Mouse (Mus musculus) heart, embryonic 11.5 days (tissue): ENCODE data around the gene Serpina9. TPM values are rescaled to one million over a fixed set of nuclear protein-coding genes. Genes with fewer than 3 reads are reported as not detected.

Source experiments
- ATAC-seq: fragments of 200-750 bp; cut with Nextera tagmentation; replicated peaks from 2 replicates; pipeline ENCODE4 v1.8.0; 2017; ENCODE audit warnings: moderate library complexity; ENCODE audit not compliant: insufficient number of reproducible peaks, low FRiP score, low TSS enrichment
- H3K27ac ChIP-seq: fragments of 300-500 bp; sonication (generic); 2 replicates; pipeline ENCODE4 v1.5.1; 2014; ENCODE audit warnings: mild to moderate bottlenecking, low read depth, low read length
- H3K27me3 ChIP-seq: fragments of 300-500 bp; sonication (generic); 2 replicates; pipeline ENCODE4 v1.6.1; 2014; ENCODE audit warnings: mild to moderate bottlenecking, low read length, mixed read lengths; ENCODE audit not compliant: control insufficient read depth, insufficient read depth
- H3K36me3 ChIP-seq: fragments of 300-500 bp; sonication (generic); 2 replicates; pipeline ENCODE4 v1.6.1; 2014; ENCODE audit warnings: mild to moderate bottlenecking, low read length, moderate library complexity, mixed read lengths; ENCODE audit not compliant: control insufficient read depth, insufficient read depth
- H3K4me1 ChIP-seq: fragments of 300-500 bp; sonication (generic); 2 replicates; pipeline ENCODE4 v1.6.1; 2014; ENCODE audit warnings: low read length; ENCODE audit not compliant: control insufficient read depth, insufficient read depth
- H3K4me2 ChIP-seq: fragments of 300-500 bp; sonication (generic); 2 replicates; pipeline ENCODE4 v1.6.1; 2014; ENCODE audit warnings: mild to moderate bottlenecking, moderate library complexity
- H3K4me3 ChIP-seq: fragments of 300-500 bp; sonication (generic); 2 replicates; pipeline ENCODE4 v1.5.1; 2014; ENCODE audit warnings: low read depth, low read length
- H3K9ac ChIP-seq: fragments of 300-500 bp; sonication (generic); 2 replicates; pipeline ENCODE4 v1.6.1; 2014; ENCODE audit warnings: mild to moderate bottlenecking, low read depth, low read length, moderate library complexity
- H3K9me3 ChIP-seq: fragments of 300-500 bp; sonication (generic); replicated peaks from 2 replicates; pipeline ENCODE4 v1.6.1; 2016; ENCODE audit warnings: low read length; ENCODE audit not compliant: control insufficient read depth
- WGBS: fragments of 180-500 bp; shearing (Covaris S2); extraction: QIAGEN DNeasy Blood & Tissue Kit; methylation state at CpG from one replicate; pipeline ENCODE4 v1.1.7; 2014; ENCODE audit not compliant: insufficient replicate concordance; 5-methylcytosine and 5-hydroxymethylcytosine counted together
- polyA plus RNA-seq: library from polyadenylated mRNA; unstranded; fragments of >200 nt; fragmentation: Nextera tagmentation; extraction: Ambion mirVana; gene quantifications from 2 replicates; pipeline ENCODE4 v1.2.1, GENCODE M21; 2014

Gene Serpina9
- polyA plus RNA-seq, 1 experiment from 2014 or later, result 0.04 TPM

- no peak overlapping the region for H3K27ac ChIP-seq
- no peaks in the 10 kb centered on the region for H3K9me3 ChIP-seq
- H3K36me3 ChIP-seq, result no peaks in the 10 kb centered on the region
- no peak overlapping the region for H3K9ac ChIP-seq
- WGBS, result 80% methylated on average over 2 of the region's 2 CpGs
- H3K4me1 ChIP-seq, result no peaks in the 10 kb centered on the region
- H3K4me2 ChIP-seq, result no peak overlapping the region
- H3K4me3 ChIP-seq, result no peak overlapping the region
- no peak for ATAC-seq
- no peaks in the 10 kb centered on the region for H3K27me3 ChIP-seq
These were observed 29.2 kb upstream of the Serpina9 start for GRCm38 (mm10) chr12:104042753-104043152.

- Histone ChIP-seq H3K9ac (no peak overlapping the region), H3K27me3 (no peaks in the 10 kb centered on the region), H3K4me3 (no peak overlapping the region), H3K4me1 (no peaks in the 10 kb centered on the region), H3K27ac (no peak overlapping the region; the same call in 1 of the 2 replicates), H3K4me2 (no peak overlapping the region), H3K9me3 (no peaks in the 10 kb centered on the region), H3K36me3 (no peaks in the 10 kb centered on the region)
- 47% methylated on average over 6 of the region's 6 CpGs for WGBS
- ATAC-seq, result no peak
These were observed 27.8 kb upstream of the Serpina9 start for GRCm38 (mm10) chr12:104041401-104041800.

- no peaks in the 10 kb centered on the region for H3K36me3 ChIP-seq
- ATAC-seq, result no peak
- no peaks in the 10 kb centered on the region for H3K27me3 ChIP-seq
- H3K27ac ChIP-seq, result no peak overlapping the region
- H3K9ac ChIP-seq, result no peak overlapping the region
- H3K4me1 ChIP-seq, result no peaks in the 10 kb centered on the region
- no peak overlapping the region for H3K4me2 ChIP-seq
- H3K4me3 ChIP-seq, result no peak overlapping the region
- no peaks in the 10 kb centered on the region for H3K9me3 ChIP-seq
- WGBS, result 83% methylated on average over 7 of the region's 7 CpGs
These were observed 24.6 kb upstream of the Serpina9 start for GRCm38 (mm10) chr12:104038181-104038580.

GRCm38 (mm10) chr12:104033752-104034151, 20.2 kb upstream of the Serpina9 start:
- 78% methylated on average over 1 of the region's 1 CpGs for WGBS
- H3K4me3 ChIP-seq, result no peak overlapping the region
- H3K9ac ChIP-seq, result no peak overlapping the region
- H3K36me3 ChIP-seq, result no peaks in the 10 kb centered on the region
- no peaks in the 10 kb centered on the region for H3K4me1 ChIP-seq
- H3K4me2 ChIP-seq, result no peak overlapping the region
- H3K9me3 ChIP-seq, result no peaks in the 10 kb centered on the region
- H3K27ac ChIP-seq, result no peak overlapping the region
- no peaks in the 10 kb centered on the region for H3K27me3 ChIP-seq
- ATAC-seq, result no peak

DNA sequence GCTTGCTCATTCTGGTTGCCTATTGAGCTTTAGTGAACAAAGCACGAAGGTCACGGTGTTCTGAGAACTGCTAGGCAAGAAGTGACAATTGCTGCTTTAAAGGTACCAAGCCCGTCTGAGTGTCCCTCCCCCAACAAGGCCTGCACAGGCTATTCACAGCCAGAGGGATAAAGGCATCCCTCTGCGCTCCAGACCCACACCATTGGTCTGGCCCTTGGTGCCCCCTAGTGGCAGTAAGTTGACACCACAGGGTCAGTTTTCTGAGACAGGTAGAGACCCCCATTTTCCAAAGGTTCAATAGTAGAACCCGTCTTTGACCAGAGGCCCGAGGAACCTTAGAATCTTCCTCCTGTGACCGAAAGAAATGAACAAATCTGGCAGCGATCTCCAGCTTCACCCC, 16.4 kb upstream of the Serpina9 start:
- Histone ChIP-seq H3K4me2 (no peak overlapping the region), H3K4me3 (no peak overlapping the region), H3K4me1 (no peaks in the 10 kb centered on the region), H3K9ac (no peak overlapping the region), H3K36me3 (no peaks in the 10 kb centered on the region), H3K27ac (no peak overlapping the region), H3K27me3 (peaks cover 2% of the 10 kb centered on the region; the same call in 1 of the 2 replicates), H3K9me3 (no peaks in the 10 kb centered on the region)
- WGBS, result 33% methylated on average over 8 of the region's 8 CpGs
- ATAC-seq, result no peak

DNA sequence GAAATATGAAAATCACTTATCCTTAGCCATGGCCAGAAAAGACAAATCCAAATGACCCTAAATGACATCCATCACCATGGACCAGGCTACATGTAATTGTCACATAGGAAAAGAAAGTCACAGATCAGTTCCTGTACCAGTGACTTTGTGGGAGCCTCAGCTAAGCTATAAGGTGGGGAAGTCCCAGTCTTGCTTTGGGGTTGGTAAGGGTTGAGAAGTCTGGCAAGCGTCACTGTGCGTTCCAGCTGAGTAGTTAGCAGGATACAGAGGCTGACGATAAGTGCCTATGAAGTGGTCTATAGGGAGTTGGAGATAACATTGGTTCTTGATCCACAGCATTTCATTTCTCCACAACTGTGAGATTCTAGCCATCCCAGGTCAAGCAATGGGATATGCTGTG, 1.7 kb upstream of the Serpina9 start:
- no peak overlapping the region for H3K4me3 ChIP-seq
- no peaks in the 10 kb centered on the region for H3K9me3 ChIP-seq
- H3K27me3 ChIP-seq, result peaks cover 3% of the 10 kb centered on the region; the same call in 1 of the 2 replicates
- H3K9ac ChIP-seq, result no peak overlapping the region
- no peak for ATAC-seq
- no peaks in the 10 kb centered on the region for H3K36me3 ChIP-seq
- no peaks in the 10 kb centered on the region for H3K4me1 ChIP-seq
- no peak overlapping the region for H3K27ac ChIP-seq
- 42% methylated on average over 3 of the region's 3 CpGs for WGBS
- no peak overlapping the region for H3K4me2 ChIP-seq

DNA sequence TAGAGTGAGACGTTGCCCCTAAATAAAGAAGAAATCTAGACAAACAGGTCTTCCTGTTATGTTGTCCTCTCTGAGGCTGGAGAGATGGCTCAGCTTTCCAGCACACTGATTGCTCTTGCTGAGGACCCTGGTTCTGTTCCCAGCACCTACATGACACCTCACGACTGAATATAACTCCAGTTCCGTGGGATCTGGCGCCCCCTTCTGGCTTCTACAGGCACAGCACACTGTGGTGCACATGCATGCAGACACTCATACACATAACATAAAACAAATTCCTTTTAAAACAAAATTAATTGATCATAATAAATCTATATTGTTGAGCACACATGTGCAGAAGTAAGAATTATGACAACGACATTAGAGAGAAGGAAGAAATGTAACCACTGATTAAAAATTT, 8.9 kb downstream of the Serpina9 start:
- no peak for ATAC-seq
- no peak overlapping the region for H3K9ac ChIP-seq
- H3K36me3 ChIP-seq, result no peaks in the 10 kb centered on the region
- H3K27me3 ChIP-seq, result no peaks in the 10 kb centered on the region
- H3K9me3 ChIP-seq, result no peaks in the 10 kb centered on the region
- no peak overlapping the region for H3K27ac ChIP-seq
- H3K4me1 ChIP-seq, result peaks cover 2% of the 10 kb centered on the region; the same call in 1 of the 2 replicates
- WGBS, result 72% methylated on average over 5 of the region's 5 CpGs
- H3K4me3 ChIP-seq, result no peak overlapping the region
- H3K4me2 ChIP-seq, result no peak overlapping the region

DNA sequence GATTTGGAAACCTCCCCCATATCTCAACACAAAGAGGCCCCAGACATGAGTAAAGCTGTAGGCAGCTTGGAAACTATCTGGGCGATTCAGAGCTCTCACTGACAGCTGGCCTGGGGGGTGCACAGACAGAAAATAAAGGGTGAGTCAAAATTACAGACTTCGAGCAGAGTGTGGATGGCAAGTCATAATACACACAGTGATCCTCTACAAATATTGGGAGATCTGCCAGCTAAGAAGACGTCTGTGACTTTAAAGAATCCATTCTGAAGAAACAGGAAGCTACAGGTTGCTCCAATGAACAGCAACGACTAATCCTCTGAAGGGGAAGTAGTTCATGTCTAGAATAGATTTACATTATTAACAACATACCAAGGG, 10.3 kb downstream of the Serpina9 start:
- no peak overlapping the region for H3K4me3 ChIP-seq
- H3K36me3 ChIP-seq, result no peaks in the 10 kb centered on the region
- ATAC-seq, result no peak
- WGBS, result 35% methylated on average over 4 of the region's 4 CpGs
- H3K27me3 ChIP-seq, result no peaks in the 10 kb centered on the region
- H3K27ac ChIP-seq, result peak overlapping the region; percentile 54; the same call in 1 of the 2 replicates
- peaks cover 2% of the 10 kb centered on the region; the same call in 1 of the 2 replicates for H3K4me1 ChIP-seq
- H3K4me2 ChIP-seq, result no peak overlapping the region
- no peaks in the 10 kb centered on the region for H3K9me3 ChIP-seq
- no peak overlapping the region for H3K9ac ChIP-seq

GRCm38 (mm10) chr12:104002569-104003237, 10.9 kb downstream of the Serpina9 start:
- ATAC-seq, result peak; percentile 61
- peak overlapping the region; percentile 16; the same call in 1 of the 2 replicates for H3K4me2 ChIP-seq
- H3K27me3 ChIP-seq, result no peaks in the 10 kb centered on the region
- H3K36me3 ChIP-seq, result no peaks in the 10 kb centered on the region
- peak overlapping the region; percentile 54; the same call in 1 of the 2 replicates for H3K27ac ChIP-seq
- no peak overlapping the region for H3K9ac ChIP-seq
- 51% methylated on average over 10 of the region's 10 CpGs for WGBS
- peaks cover 2% of the 10 kb centered on the region; the same call in 1 of the 2 replicates for H3K4me1 ChIP-seq
- no peaks in the 10 kb centered on the region for H3K9me3 ChIP-seq
- H3K4me3 ChIP-seq, result no peak overlapping the region
